Mouse (Mus musculus) left cerebral cortex, postnatal 14 days (tissue): ENCODE results near the gene Arl5b. TPM values are rescaled to one million over a fixed set of nuclear protein-coding genes. Genes with fewer than 3 reads are reported as not detected.

Experiments used
- DNase-seq, 2 experiments: peaks; one replicate each; pipeline ENCODE4 v3.0.0; 2021 to 2022; ENCODE audit warnings: low spot score in 2 of 2, mixed read lengths in 1 of 2
- intact Hi-C: fragments of 180-260 bp; cut with DNase I; formaldehyde crosslinking; loops from one replicate; pipeline ENCODE4 v1.15.1; 2025
- long read RNA-seq, 2 experiments: library from polyadenylated mRNA; stranded (forward); transcript quantifications; one replicate each; pipeline ENCODE4 v2.0.0; 2021
- total RNA-seq, 2 experiments: library from RNA; stranded (reverse); gene quantifications; 2 replicates each; pipeline ENCODE4 v1.2.3; 2021

Gene Arl5b
- 10 to 100 TPM; 35.0 to 37.5 TPM for total RNA-seq
- long read RNA-seq, experiment 1, partial matches to known transcripts = 0 of 4 reads
- long read RNA-seq, experiment 1, other reads (novel, unspliced or antisense) = 4 of 4 reads
- long read RNA-seq, experiment 2, full-length matches to known transcripts = 2 of 7 reads
- long read RNA-seq, experiment 2, partial matches to known transcripts = 0 of 7 reads
- long read RNA-seq, experiment 2, other reads (novel, unspliced or antisense) = 5 of 7 reads

- intact Hi-C loops = loop anchor here (10.0 kb wide), 1 partner anchor 174 kb away; no protein-coding TSS in a partner anchor
- DNase-seq = peak; percentile 94 to 96
Measured at GRCm38 (mm10) chr2:15049117-15049873, at the start of gene Arl5b. Arl5b (plus strand) TSS chr2:15049395.

DNA sequence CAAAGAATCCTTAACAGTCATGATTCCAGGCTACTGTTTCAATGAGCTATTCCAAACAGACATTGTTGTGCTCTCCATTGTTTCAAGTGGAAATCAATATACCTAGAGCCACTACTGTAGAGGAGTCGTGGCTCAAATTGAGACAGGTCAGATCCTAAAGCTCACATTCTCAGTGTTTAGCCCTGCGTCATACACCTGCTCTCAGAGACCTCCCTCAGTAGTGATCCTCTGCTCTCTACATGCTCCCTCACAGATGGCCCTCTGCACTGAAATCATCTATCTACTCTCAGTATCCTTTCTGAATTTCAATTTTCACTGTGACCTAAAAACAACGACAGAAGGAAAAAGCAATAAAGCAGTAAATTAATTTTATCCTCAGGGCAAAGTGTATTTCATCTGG, 41.7 kb upstream of the Arl5b start:
- no peak for DNase-seq
- intact Hi-C loops = no loop called here

DNA sequence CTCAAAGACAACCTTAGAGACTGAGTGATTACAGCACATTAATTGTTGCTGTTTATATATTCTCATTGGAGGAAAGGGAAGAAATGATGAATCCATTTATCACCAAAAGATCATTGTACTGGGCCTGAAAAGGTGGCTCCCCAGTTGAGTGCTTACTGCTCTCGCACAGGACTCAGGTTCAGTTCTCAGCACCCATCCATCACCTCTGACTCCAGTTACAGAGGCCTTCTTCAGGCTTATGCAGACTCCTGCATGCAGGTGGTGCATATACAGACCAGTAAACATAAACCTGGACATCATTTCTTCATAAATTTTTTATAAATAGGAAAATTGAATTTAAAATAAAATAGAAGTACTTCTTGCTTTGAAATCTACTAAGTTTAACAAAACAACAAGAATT, 41.1 kb upstream of the Arl5b start:
- no peak for DNase-seq
- intact Hi-C loops = no loop called here

DNA sequence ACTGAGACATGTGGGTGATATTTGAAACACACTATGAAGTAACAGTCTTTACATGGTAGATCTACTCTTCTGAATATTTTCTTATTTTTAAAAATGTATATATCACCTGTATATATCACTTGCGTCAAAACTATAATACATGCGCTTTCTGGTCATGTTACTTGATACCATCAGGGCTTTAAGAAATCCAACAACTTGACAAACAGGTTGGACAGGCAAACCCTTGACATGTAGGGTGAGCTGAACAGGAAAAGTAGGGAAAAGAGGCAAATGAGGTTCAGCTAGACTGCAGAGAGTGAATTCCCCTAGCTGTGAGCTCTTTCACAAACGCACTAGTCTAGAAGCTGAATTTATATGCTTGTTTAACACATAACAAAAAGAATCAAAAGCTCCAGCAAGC, 22.4 kb upstream of the Arl5b start:
- no peak for DNase-seq
- intact Hi-C loops = no loop called here

DNA sequence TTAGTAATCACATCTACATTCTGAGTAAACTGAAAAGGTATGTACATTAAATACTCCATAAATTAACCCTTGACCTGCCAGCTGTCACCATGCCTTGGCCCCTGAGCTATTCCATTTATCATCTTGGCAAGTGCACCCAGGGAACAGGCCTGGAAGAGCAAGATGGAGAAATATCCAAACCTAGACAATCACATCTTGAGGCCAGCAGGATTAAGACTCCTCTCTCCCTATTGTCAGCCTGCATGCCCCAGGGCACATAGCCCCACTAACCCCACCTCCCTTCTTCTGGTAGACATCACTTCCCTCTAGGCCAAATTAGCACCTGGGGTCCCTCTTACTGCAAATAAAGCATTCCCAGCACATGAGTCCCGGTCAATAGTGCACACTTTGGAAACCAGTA, 21.4 kb upstream of the Arl5b start:
- intact Hi-C loops = no loop called here
- DNase-seq = no peak

GRCm38 (mm10) chr2:15038705-15039104, 10.5 kb upstream of the Arl5b start:
- no peak for DNase-seq
- intact Hi-C loops = no loop called here

- intact Hi-C loops = loop anchor here (10.0 kb wide), 1 partner anchor 166 kb away; no protein-coding TSS in a partner anchor
- DNase-seq = peak; percentile 51 to 79
Measured at GRCm38 (mm10) chr2:15040326-15040725, 8.9 kb upstream of the Arl5b start.

- intact Hi-C loops = no loop called here
- DNase-seq = no peak
Measured at GRCm38 (mm10) chr2:15054496-15054895, 5.3 kb downstream of the Arl5b start.

DNA sequence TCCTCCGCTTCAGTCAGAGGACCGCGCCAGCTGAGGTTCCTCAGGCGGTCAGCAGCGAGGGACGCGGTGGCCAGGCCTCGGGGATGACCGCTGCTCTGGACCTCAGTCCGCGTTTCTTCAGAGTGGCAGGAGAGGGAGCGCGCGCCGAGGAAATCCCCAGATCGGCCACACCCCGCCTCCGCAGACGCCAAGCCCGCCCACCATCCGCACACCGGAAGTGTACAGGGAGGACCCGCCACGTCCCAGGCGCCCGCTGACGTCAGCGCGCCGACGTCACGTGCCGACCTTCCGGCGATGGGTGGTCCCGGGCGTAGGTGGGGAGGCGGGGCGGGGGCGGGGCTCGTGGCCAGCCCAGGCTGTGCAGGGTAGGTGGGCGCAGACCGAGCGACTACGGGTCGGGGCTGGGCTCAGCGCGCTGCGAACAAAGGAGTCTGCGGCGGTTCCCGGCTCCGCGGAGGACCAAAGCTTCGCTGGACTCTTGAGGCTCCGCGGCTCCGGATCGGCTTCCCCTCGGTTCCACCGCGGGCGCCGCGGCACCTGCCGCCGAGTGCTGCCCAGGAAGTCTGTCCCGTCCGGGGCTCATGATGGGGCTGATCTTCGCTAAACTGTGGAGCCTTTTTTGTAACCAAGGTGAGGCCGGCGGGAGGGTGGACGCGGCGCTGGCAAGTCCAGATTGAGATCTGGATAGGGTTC, 5.9 kb downstream of the Arl5b start, which contains the start of gene Nsun6:
Gene Nsun6 (minus strand): TSS at position 125 of the 693 bp plus-strand sequence.
- intact Hi-C loops = no loop called here
- peak; percentile 95 to 97 for DNase-seq

DNA sequence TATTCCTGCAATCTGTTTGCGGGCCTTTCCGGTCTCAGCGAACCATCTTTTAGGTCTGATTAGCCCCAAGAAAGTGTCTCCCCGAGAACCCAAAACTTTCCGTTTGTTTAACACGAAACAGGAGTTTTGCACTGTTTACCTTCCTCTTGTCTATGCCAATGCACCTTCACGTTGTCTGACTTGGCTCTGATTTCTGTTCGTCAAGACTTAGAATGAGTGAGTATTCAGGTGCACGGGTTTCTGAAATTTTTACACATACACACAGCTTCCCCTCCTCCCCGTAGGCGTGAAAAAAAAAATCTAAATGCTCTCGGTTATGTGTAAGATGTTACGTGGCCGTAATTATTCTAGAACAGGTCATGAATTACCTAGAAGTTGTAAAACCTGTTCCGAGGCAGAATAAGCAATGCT, 6.6 kb downstream of the Arl5b start:
- peak in 1 of 2 experiments; percentile 15 for DNase-seq
- intact Hi-C loops = no loop called here

GRCm38 (mm10) chr2:15058227-15058626, 9.0 kb downstream of the Arl5b start:
- intact Hi-C loops = no loop called here
- no peak for DNase-seq

- intact Hi-C loops = no loop called here
- DNase-seq = no peak
Measured at GRCm38 (mm10) chr2:15060856-15061255, 11.7 kb downstream of the Arl5b start.

DNA sequence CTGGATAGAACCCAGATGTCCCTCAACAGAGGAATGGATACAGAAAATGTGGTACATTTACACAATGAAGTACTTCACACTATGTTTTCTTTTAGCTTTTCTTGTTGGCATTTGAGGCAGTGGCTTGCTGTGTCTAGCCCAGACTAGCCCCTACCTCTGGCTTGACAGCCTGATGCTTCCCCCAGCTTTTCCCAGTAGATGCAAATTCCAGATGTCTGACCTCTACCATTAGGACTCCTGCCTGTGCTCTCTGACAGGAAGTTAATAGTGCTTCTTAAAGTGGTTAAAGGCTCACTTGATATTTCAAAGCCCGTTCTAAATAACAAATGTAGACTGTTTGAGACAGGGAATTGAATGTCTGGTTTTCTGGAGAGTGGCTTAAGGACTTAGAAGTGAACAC, 14.6 kb downstream of the Arl5b start:
- no peak for DNase-seq
- intact Hi-C loops = no loop called here

- no peak for DNase-seq
- intact Hi-C loops = no loop called here
Measured at GRCm38 (mm10) chr2:15064380-15065269, 15.4 kb downstream of the Arl5b start.

DNA sequence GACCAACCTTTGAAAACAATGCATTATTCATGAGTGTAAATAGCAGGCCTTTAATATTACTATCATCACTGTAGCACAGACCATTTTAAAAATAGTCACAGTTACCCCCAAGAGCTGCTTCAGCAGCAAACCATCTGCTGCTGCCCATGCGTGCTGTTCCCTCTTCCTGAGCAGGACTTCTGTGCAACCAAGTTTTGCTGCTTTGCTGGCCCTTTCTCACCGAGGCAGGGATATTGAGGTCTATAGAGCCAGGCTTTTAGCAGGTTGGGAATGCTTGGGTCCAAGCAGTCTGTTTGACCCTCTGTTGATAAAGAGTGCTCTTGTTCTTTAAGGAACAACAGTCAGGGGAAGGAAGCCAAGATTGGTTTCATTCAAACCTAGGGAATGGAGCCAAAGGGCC, 16.3 kb downstream of the Arl5b start:
- no peak for DNase-seq
- intact Hi-C loops = no loop called here

- intact Hi-C loops = no loop called here
- no peak for DNase-seq
Measured at GRCm38 (mm10) chr2:15067091-15067490, 17.9 kb downstream of the Arl5b start.

DNA sequence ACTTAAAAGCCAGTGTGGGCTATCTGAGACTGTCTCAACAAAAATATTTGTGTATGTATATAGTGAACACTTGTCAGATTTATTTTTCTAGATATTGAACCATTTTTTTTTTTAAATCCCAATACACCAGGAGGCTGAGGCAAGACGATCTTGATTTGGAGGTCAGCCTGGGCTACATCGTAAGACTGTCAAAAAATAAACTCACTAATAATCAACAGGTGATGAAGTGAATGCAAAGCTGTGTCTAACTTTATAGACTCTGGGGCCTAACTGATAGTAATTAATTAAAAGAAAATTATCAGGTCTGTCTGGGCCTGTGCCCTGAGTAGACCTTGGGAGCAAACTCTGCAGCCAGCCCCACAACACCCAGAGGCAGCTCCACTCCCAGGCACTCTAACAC, 34.5 kb downstream of the Arl5b start:
- intact Hi-C loops = no loop called here
- DNase-seq = no peak

DNA sequence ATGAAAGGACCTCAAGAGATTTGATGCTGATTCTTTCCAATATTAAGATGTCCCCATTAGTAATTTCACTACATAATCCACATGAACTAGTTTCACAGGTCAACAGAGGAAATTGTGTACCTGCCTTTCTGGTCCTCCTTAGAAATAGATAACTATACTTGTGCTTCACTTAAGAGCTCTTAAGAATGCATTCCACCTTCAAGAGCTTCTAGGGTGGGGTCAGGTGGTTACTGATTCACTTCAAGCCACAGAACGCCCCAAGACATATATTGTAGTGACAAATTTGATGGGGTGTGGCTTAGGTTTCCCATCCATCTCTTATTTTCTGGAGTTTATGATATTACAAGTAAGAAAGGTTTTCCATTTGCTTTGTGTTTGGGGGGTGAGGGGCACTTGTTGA, 38.1 kb downstream of the Arl5b start:
- intact Hi-C loops = no loop called here

GRCm38 (mm10) chr2:15096514-15097090, 47.4 kb downstream of the Arl5b start:
- peak in 1 of 2 experiments; percentile 59 for DNase-seq
- intact Hi-C loops = loop anchor here (10.0 kb wide), 1 partner anchor 1218 kb away; no protein-coding TSS in a partner anchor

More for the DNA sequence above, 38.1 kb downstream of the Arl5b start:
- DNase-seq = no peak
